Mouse (Mus musculus): ENCODE measurements around the gene Nxn.

The Nxn gene

GRCm38 (mm10) chr11:76399587-76400330, 819 bp upstream of the Nxn start:
- DNase-seq, result peak in 1 of 2 experiments; percentile 21

GRCm38 (mm10) chr11:76398312-76398797, 585 bp downstream of the Nxn start:
- no peak for DNase-seq

- peak in 1 of 2 experiments; percentile 13 for DNase-seq
These were observed 1.2 kb downstream of the Nxn start for GRCm38 (mm10) chr11:76397650-76398311.

- DNase-seq, result no peak
These were observed 5.9 kb downstream of the Nxn start for GRCm38 (mm10) chr11:76392996-76393395.

- no peak for DNase-seq
These were observed 6.4 kb downstream of the Nxn start for GRCm38 (mm10) chr11:76392532-76392931.

- DNase-seq, result no peak
These were observed 10.2 kb downstream of the Nxn start for GRCm38 (mm10) chr11:76388711-76389110.

GRCm38 (mm10) chr11:76387097-76387496, 11.8 kb downstream of the Nxn start:
- DNase-seq, result no peak

GRCm38 (mm10) chr11:76385746-76386145, 13.2 kb downstream of the Nxn start:
- no peak for DNase-seq

- DNase-seq, result no peak
These were observed 13.9 kb downstream of the Nxn start for GRCm38 (mm10) chr11:76385017-76385416.

GRCm38 (mm10) chr11:76384307-76384706, 14.6 kb downstream of the Nxn start:
- DNase-seq, result no peak

- no peak for DNase-seq
These were observed 16.1 kb downstream of the Nxn start for GRCm38 (mm10) chr11:76382711-76383324.

GRCm38 (mm10) chr11:76381201-76381885, 17.6 kb downstream of the Nxn start:
- DNase-seq, result no peak

- no peak for DNase-seq
These were observed 18.9 kb downstream of the Nxn start for GRCm38 (mm10) chr11:76379921-76380544.

- no peak for DNase-seq
These were observed 22.5 kb downstream of the Nxn start for GRCm38 (mm10) chr11:76376425-76376824.

- DNase-seq, result peak in 1 of 2 experiments; percentile 8
These were observed 24.3 kb downstream of the Nxn start for GRCm38 (mm10) chr11:76374491-76375185.

- DNase-seq, result no peak
These were observed 26.4 kb downstream of the Nxn start for GRCm38 (mm10) chr11:76372534-76372933.

GRCm38 (mm10) chr11:76372120-76372519, 26.8 kb downstream of the Nxn start:
- DNase-seq, result no peak

GRCm38 (mm10) chr11:76370491-76370890, 28.4 kb downstream of the Nxn start:
- no peak for DNase-seq

GRCm38 (mm10) chr11:76366720-76367119, 32.2 kb downstream of the Nxn start:
- DNase-seq, result no peak

- DNase-seq, result no peak
These were observed 34.9 kb downstream of the Nxn start for GRCm38 (mm10) chr11:76364038-76364437.

GRCm38 (mm10) chr11:76363636-76364035, 35.3 kb downstream of the Nxn start:
- no peak for DNase-seq

- DNase-seq, result no peak
These were observed 35.8 kb downstream of the Nxn start for GRCm38 (mm10) chr11:76363178-76363577.
